Mouse (Mus musculus): ENCODE results near the gene Btbd9. TPM values are rescaled to one million over a fixed set of nuclear protein-coding genes. Genes with fewer than 3 reads are reported as not detected.
"Not testable (repeated sequence)": the region's sequence is repeated elsewhere in the genome, so short reads cannot be mapped to it uniquely, and the experiment has no call there.

Btbd9 gene
- polyA plus RNA-seq, 1 experiment from 2014 or later, result 27.6 TPM

- POLR2A ChIA-PET, result no interaction called here
- TF ChIP-seq CTCF (IDR thresholded peaks at IDR 0.05), result no peak
- H3K27me3 ChIP-seq, result no peaks in the 10 kb centered on the region
- DNase-seq (ENCODE audit: low read depth, low spot score) (no peak), ATAC-seq (no peak)
- CTCF ChIA-PET, result interaction anchor here (1.0 kb wide), 1 partner anchor 19 kb away, joined by 3 read pairs; no protein-coding TSS in a partner anchor
- in situ Hi-C loops (cut with MboI; ENCODE audit: low pct_unique_long_range_greater_than_20kb), result no loop called here
Observed at GRCm38 (mm10) chr17:30530542-30530940, 45.7 kb downstream of the Btbd9 start.

- ChIA-PET POLR2A (no interaction called here), CTCF (no interaction called here)
- in situ Hi-C loops (cut with MboI; ENCODE audit: low pct_unique_long_range_greater_than_20kb), result no loop called here
- no peak for TF ChIP-seq CTCF (IDR thresholded peaks at IDR 0.05)
- ATAC-seq, result no peak
- DNase-seq (ENCODE audit: low read depth, low spot score), result no peak
- H3K27me3 ChIP-seq, result no peaks in the 10 kb centered on the region
Observed at GRCm38 (mm10) chr17:30529632-30530541, 46.4 kb downstream of the Btbd9 start.

- POLR2A ChIA-PET, result interaction anchor here (0.7 kb wide), 1 partner anchor 441 kb away, joined by 3 read pairs; no protein-coding TSS in a partner anchor
Observed at GRCm38 (mm10) chr17:30525405-30526295, 50.6 kb downstream of the Btbd9 start.

GRCm38 (mm10) chr17:30524451-30524850 is 51.8 kb downstream of the Btbd9 start:
- CTCF ChIA-PET, result no interaction called here

More at GRCm38 (mm10) chr17:30525405-30526295, 50.6 kb downstream of the Btbd9 start:
- ATAC-seq (no peak), DNase-seq (ENCODE audit: low read depth, low spot score) (no peak)
- no peak for TF ChIP-seq CTCF (IDR thresholded peaks at IDR 0.05)
- H3K27me3 ChIP-seq, result no peaks in the 10 kb centered on the region
- CTCF ChIA-PET, result interaction anchor here (1.1 to 1.2 kb wide), 2 partner anchors 9 to 40 kb away, joined by 3 to 4 read pairs; no protein-coding TSS in a partner anchor
- in situ Hi-C loops (cut with MboI; ENCODE audit: low pct_unique_long_range_greater_than_20kb), result no loop called here

GRCm38 (mm10) chr17:30523783-30524182 is 52.5 kb downstream of the Btbd9 start:
- no peak for TF ChIP-seq CTCF (IDR thresholded peaks at IDR 0.05)
- H3K27me3 ChIP-seq, result no peaks in the 10 kb centered on the region
- CTCF ChIA-PET, result no interaction called here
- DNase-seq (ENCODE audit: low read depth, low spot score) (no peak), ATAC-seq (no peak)
- in situ Hi-C loops (cut with MboI; ENCODE audit: low pct_unique_long_range_greater_than_20kb), result no loop called here
- POLR2A ChIA-PET, result no interaction called here

More at GRCm38 (mm10) chr17:30524451-30524850, 51.8 kb downstream of the Btbd9 start:
- ATAC-seq (no peak), DNase-seq (ENCODE audit: low read depth, low spot score) (no peak)
- no peak for TF ChIP-seq CTCF (IDR thresholded peaks at IDR 0.05)
- no peaks in the 10 kb centered on the region for H3K27me3 ChIP-seq
- POLR2A ChIA-PET, result interaction anchor here (0.7 kb wide), 1 partner anchor 440 kb away, joined by 3 read pairs; no protein-coding TSS in a partner anchor
- in situ Hi-C loops (cut with MboI; ENCODE audit: low pct_unique_long_range_greater_than_20kb), result no loop called here

- DNase-seq (ENCODE audit: low read depth, low spot score), result no peak
- H3K27me3 ChIP-seq, result no peaks in the 10 kb centered on the region
- peak; percentile 49 for ATAC-seq
- POLR2A ChIA-PET, result interaction anchor here (0.7 kb wide), 1 partner anchor 95 kb away, joined by 3 read pairs; no protein-coding TSS in a partner anchor
- TF ChIP-seq CTCF (IDR thresholded peaks at IDR 0.05), result no peak
- in situ Hi-C loops (cut with MboI; ENCODE audit: low pct_unique_long_range_greater_than_20kb), result no loop called here
- CTCF ChIA-PET, result interaction anchor here (1.2 kb wide), 1 partner anchor 13 kb away, joined by 3 read pairs; no protein-coding TSS in a partner anchor
Observed at GRCm38 (mm10) chr17:30522406-30523078, 53.7 kb downstream of the Btbd9 start.

GRCm38 (mm10) chr17:30519172-30519512 is 57.1 kb downstream of the Btbd9 start:
- DNase-seq (ENCODE audit: low read depth, low spot score); POLR2A ChIA-PET; ATAC-seq; H3K27me3 ChIP-seq; in situ Hi-C loops (cut with MboI; ENCODE audit: low pct_unique_long_range_greater_than_20kb): not testable (repeated sequence)
- CTCF ChIA-PET, result interaction anchor here (1.2 to 1.3 kb wide), 2 partner anchors 9 to 50 kb away, joined by 3 read pairs; no protein-coding TSS in a partner anchor

GRCm38 (mm10) chr17:30518431-30519171 is 57.7 kb downstream of the Btbd9 start:
- POLR2A ChIA-PET, result no interaction called here
- H3K27me3 ChIP-seq, result no peaks in the 10 kb centered on the region
- no peak for ATAC-seq
- CTCF ChIA-PET, result interaction anchor here (1.2 to 1.3 kb wide), 2 partner anchors 8 to 51 kb away, joined by 3 read pairs; no protein-coding TSS in a partner anchor
- TF ChIP-seq CTCF (IDR thresholded peaks at IDR 0.05), result no peak
- in situ Hi-C loops (cut with MboI; ENCODE audit: low pct_unique_long_range_greater_than_20kb), result no loop called here
- no peak for DNase-seq (ENCODE audit: low read depth, low spot score)

GRCm38 (mm10) chr17:30516580-30517340 is 59.5 kb downstream of the Btbd9 start:
- DNase-seq (ENCODE audit: low read depth, low spot score) (no peak), ATAC-seq (no peak)
- CTCF ChIA-PET, result no interaction called here
- POLR2A ChIA-PET, result interaction anchor here (0.7 to 1.3 kb wide), 2 partner anchors 22 to 37 kb away, joined by 3 to 4 read pairs; no protein-coding TSS in a partner anchor
- in situ Hi-C loops (cut with MboI; ENCODE audit: low pct_unique_long_range_greater_than_20kb), result no loop called here
- H3K27me3 ChIP-seq, result no peaks in the 10 kb centered on the region
- TF ChIP-seq CTCF (IDR thresholded peaks at IDR 0.05), result no peak
